Mouse (Mus musculus) monocyte, adult 5-6 weeks (primary cell): ENCODE data around the gene Rhot2. TPM values are rescaled to one million over a fixed set of nuclear protein-coding genes. Genes with fewer than 3 reads are reported as not detected.
A peak's percentile ranks its signal among the peaks of the same experiment; 100 is the strongest.
"Not testable (repeated sequence)": the region's sequence is repeated elsewhere in the genome, so short reads cannot be mapped to it uniquely, and the experiment has no call there.

Source experiments
- ATAC-seq: fragments of 153-309, 156-312 bp; replicated peaks from 2 replicates; pipeline ENCODE4 v1.8.0; 2017; ENCODE audit warnings: mild to moderate bottlenecking; ENCODE audit not compliant: low TSS enrichment, insufficient number of reproducible peaks, severe bottlenecking, poor library complexity, low FRiP score
- total RNA-seq: library from RNA; stranded (forward); fragments of 200-1000, 200-491, 200-594 nt; gene quantifications from 3 replicates; pipeline ENCODE4 v1.2.3, GENCODE M21; 2017

Gene Rhot2
- total RNA-seq, 1 experiment from 2014 or later: 17.6 TPM

- ATAC-seq: peak; percentile 69
These were observed 30.8 kb upstream of the Rhot2 start for GRCm38 (mm10) chr17:25875171-25876136.

- ATAC-seq: peak; percentile 57
These were observed 30.1 kb upstream of the Rhot2 start, which contains the start of gene Mettl26 for GRCm38 (mm10) chr17:25874721-25875170. Gene Mettl26, plus strand, starts transcription at chr17:25875074.

GRCm38 (mm10) chr17:25874148-25874720 lies 29.6 kb upstream of the Rhot2 start:
- ATAC-seq: no peak

- no peak for ATAC-seq
These were observed 28.9 kb upstream of the Rhot2 start for GRCm38 (mm10) chr17:25873405-25874147.

GRCm38 (mm10) chr17:25872676-25873075 lies 28.0 kb upstream of the Rhot2 start:
- no peak for ATAC-seq

GRCm38 (mm10) chr17:25871566-25871965 lies 26.9 kb upstream of the Rhot2 start:
- ATAC-seq: not testable (repeated sequence)

- ATAC-seq: no peak
These were observed 25.3 kb upstream of the Rhot2 start for GRCm38 (mm10) chr17:25869954-25870353.

- ATAC-seq: no peak
These were observed 24.8 kb upstream of the Rhot2 start for GRCm38 (mm10) chr17:25869498-25869897.

GRCm38 (mm10) chr17:25868601-25869191 lies 24.0 kb upstream of the Rhot2 start, which contains the start of gene Mcrip2:
Gene Mcrip2, minus strand, starts transcription at chr17:25868764.
- peak; percentile 65 for ATAC-seq

- ATAC-seq: no peak
These were observed 23.4 kb upstream of the Rhot2 start for GRCm38 (mm10) chr17:25867836-25868600.

GRCm38 (mm10) chr17:25867509-25867835 lies 22.8 kb upstream of the Rhot2 start:
- ATAC-seq: no peak

- no peak for ATAC-seq
These were observed 21.5 kb upstream of the Rhot2 start for GRCm38 (mm10) chr17:25866172-25866571.

- no peak for ATAC-seq
These were observed 20.6 kb upstream of the Rhot2 start for GRCm38 (mm10) chr17:25865288-25865687.

- ATAC-seq: no peak
These were observed 19.7 kb upstream of the Rhot2 start for GRCm38 (mm10) chr17:25864311-25864710.

GRCm38 (mm10) chr17:25863681-25864080 lies 19.0 kb upstream of the Rhot2 start:
- ATAC-seq: no peak

GRCm38 (mm10) chr17:25861704-25862612 lies 17.3 kb upstream of the Rhot2 start:
- no peak for ATAC-seq
